Mouse (Mus musculus) v-Abl transformed pro-B cells (cell line): ENCODE data around the gene Abcg1.

ENCODE experiments used
- in situ Hi-C, 2 experiments: fragments of 400-800 bp; cut with MboI; formaldehyde crosslinking; loops; one replicate each; pipeline ENCODE4 v1.15.1; 2025; ENCODE audit not compliant: unreplicated experiment in 2 of 2

Abcg1 gene

GRCm38 (mm10) chr17:31037331-31037730 is 20.1 kb upstream of the Abcg1 start:
- in situ Hi-C loops: no loop called here

DNA sequence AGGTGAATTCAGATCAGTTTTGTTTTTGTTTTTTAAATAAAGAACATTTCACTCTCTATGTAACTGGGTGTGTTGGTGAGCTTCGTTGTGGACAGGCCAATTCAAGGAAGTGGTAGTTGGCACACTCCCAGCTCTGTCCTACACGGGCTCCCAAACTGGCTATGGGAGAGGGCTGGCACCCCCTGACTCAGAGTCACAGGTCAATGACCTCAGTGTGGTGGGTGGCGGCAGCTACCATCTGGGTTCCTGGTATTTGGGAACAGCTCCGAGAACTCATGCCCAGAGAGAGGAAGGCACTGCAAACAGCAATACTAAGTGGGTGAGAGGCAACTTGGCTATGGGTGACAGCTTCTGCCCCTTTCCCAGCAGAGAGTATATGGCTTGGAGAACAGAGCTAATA is 19.1 kb upstream of the Abcg1 start:
- in situ Hi-C loops: no loop called here

GRCm38 (mm10) chr17:31039626-31040025 is 17.8 kb upstream of the Abcg1 start:
- in situ Hi-C loops: no loop called here

DNA sequence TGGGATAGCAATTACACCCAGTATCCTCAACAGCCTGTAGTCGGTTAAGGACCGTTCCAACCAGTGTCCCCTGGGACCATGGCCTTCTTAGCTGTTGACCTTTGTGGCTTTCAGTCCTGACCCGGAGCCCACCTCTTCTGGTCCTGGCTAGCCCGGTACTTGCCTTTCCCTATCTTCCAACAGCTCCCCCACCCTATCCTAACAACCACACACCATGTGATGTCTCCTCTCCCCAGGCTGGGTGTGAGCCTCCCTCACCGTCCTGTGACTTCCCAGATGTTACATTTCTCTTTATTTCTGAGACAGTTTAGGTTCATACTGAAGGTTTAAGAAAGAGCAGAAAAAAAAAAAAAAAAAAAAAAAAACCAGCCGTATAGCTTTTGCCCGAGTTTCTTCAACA is 17.1 kb upstream of the Abcg1 start:
- in situ Hi-C loops: no loop called here

DNA sequence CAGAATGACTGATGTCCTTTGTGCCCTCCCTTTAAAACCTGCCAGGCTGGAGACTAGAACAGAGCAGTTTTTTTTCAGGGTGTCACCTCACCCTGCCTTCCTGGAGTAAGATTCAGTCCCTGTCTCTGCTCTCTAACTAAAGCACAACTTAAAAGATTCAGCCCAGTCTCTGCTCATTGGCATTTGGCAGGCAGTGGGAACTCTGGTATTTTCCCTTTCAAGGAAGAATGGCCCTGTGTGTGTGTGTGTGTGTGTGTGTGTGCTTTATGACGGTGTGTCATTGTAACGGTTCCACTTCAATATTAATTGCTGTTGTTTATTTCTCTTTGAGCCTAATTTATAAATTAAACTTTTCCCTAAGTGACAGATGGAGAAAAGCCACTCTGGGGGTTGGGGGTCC is 14.7 kb upstream of the Abcg1 start:
- in situ Hi-C loops: no loop called here

DNA sequence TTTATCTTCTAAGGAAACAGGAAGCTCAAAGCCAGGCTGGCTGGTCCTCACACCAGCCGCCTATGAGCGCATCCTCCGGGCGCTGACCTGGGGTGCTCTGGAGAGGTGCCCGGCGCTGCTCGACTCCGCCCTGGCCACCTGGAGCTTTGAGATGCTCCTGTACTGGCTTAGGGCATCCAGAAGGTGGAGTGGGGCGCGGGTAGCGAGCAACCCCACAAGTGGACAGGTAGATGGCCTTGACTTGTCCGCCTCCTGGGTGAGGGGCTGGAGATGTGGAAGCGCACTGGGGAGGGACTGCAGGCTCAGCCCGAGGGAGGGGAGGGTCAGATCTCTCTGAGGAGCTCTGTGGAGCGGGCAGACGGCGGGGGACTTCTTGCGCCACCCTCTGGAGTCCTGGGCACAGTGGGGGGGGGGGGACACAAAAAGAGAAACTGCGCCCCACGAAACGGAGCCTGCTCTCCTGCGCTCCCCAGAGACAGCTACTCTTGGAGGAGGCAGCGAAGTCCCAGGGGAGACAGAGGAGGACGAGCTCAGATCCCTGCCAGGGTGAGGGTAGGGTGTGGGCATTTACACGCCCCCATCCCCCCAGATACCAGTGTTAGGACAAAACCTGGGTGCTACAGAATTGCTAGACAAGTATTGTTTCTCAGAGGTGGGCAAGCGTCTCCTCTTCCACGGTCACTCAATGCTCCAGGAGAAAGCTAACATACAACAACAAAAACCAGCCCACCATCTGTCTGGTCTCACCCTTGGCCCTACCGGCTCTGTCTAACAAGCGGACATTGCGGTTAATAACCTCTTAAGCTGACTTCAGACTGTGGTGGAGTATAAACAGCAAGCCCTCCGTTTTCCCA is 643 bp downstream of the Abcg1 start:
- in situ Hi-C loops: loop anchor here in 1 of 2 experiments (5.0 kb wide), 1 partner anchor 36 kb away; no protein-coding TSS in a partner anchor

GRCm38 (mm10) chr17:31058745-31059085 is 1.2 kb downstream of the Abcg1 start:
- in situ Hi-C loops: loop anchor here in 1 of 2 experiments (5.0 kb wide), 1 partner anchor 36 kb away; no protein-coding TSS in a partner anchor

DNA sequence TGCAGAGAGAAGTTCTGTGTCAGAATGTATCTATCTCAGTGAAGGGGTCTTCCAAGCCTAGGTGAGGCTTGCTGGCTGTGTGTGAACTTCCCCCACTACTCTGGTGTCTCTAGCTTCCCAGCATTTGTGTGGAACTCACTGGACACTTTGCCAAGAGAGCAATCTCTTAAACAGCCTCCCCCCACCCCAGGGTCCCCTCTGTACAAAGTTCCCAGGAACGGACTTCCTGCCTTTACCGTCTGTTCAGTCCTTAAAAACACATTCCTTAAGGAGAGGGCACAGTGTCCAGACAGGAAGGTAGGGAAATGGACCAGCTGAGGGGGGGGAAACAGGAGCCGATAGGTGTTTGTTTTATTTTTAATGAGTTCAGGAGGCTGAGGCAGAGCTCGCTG is 2.7 kb downstream of the Abcg1 start:
- in situ Hi-C loops: no loop called here

GRCm38 (mm10) chr17:31060588-31061345 is 3.3 kb downstream of the Abcg1 start:
- in situ Hi-C loops: no loop called here

- in situ Hi-C loops: no loop called here
These were observed 4.0 kb downstream of the Abcg1 start for GRCm38 (mm10) chr17:31061346-31062095.

- in situ Hi-C loops: no loop called here
These were observed 8.6 kb downstream of the Abcg1 start for GRCm38 (mm10) chr17:31066058-31066457.

DNA sequence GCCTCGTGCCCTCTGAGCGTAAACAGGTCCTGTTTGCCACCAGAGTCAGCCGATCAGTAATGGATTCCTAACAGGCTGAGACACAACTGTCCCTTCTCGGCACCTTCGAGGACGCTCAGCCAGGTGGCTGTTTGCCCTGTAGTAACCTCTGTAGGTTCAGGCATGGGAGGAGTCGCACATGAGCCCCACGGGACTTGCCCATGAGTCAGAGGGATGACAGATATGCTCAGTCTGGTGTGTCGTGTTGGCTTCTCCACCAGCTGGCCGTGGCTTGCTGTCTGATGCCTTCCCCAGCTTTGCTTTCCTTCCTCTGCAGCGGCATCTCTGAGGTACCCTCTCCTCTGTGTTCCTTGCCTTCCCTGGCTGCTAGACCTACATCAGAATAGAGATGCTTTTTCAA is 9.6 kb downstream of the Abcg1 start:
- in situ Hi-C loops: no loop called here

DNA sequence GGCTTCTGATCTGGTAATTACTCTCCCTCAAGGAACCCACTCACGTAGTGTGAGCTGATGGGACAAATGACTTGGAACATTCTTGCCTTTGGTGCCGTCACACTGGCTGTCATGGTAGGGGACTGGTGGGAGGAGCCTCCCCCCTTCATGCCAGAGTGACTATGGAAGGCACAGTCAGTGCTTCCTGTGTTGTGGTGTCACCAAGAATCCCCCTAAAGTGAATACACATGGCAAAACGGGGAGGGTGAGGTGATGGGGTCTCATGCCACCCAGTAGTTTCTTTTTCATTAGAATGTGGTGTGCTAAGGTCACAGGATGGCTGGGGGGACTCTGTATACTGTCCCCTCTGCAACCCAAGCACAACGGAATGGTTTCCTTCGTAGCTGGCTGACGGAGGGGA is 11.6 kb downstream of the Abcg1 start:
- in situ Hi-C loops: no loop called here

GRCm38 (mm10) chr17:31069845-31070244 is 12.4 kb downstream of the Abcg1 start:
- in situ Hi-C loops: no loop called here

DNA sequence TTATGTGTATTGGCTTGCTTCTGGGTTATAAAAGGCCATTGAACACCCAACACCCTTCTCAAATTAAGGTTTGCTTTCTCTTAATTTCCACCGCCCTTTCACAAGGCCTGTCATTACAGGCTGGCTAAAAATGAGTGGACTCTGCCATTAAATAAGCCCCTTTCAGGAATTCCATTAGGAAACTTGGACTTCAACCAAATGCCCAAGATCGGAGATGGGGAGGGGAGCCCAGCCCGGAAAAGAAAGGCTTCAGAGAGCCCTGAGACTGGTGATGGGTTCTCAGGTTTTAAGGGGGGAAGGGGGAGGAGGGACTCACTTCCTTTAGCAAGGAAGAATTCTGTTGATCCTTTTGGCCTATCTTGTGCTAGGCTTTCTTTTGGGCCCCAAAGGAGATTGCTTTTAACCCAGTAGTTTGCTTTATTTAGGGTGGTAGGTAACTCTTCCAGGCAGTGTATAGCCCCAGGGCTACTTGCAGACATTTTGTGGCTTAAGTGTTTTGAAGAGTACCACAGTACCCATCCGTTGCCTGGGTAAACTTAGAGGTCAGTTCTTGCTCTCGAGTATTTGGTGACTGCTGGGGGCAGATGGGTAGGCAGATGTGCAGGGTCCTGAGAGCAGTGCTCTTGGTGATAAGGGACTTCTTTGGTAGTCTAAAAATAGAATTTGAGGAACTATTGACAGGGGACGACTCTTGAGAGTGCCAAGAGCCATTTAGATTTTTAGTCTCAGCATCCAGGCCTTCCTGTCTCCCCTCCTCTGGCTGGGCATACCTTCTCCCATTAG is 13.1 kb downstream of the Abcg1 start:
- in situ Hi-C loops: no loop called here

- in situ Hi-C loops: no loop called here
These were observed 14.2 kb downstream of the Abcg1 start for GRCm38 (mm10) chr17:31071421-31072301.

DNA sequence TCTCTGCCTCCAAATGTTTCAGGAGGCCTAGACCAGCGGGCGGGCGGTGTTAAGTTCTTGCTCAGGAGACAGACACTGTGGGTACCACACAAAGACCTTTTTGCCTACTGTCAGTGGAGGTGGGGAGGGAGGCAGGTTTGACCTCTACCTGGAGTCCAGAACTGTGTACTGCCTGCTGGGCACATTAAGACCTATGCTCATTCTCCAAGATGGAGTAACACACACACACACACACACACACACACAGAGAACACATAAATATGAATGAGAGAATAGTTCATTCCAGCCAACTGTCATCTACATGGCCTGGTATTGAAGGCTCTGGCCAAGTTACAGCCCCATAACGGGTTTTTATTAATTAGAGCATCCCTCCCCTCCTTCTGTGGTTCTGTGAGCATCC is 15.4 kb downstream of the Abcg1 start:
- in situ Hi-C loops: no loop called here

GRCm38 (mm10) chr17:31073273-31074052 is 16.0 kb downstream of the Abcg1 start:
- in situ Hi-C loops: no loop called here
